Mouse (Mus musculus) heart, adult 8-10 months (tissue): ENCODE measurements around the gene Klre1. TPM values are rescaled to one million over a fixed set of nuclear protein-coding genes. Genes with fewer than 3 reads are reported as not detected.
"Not testable (repeated sequence)": the region's sequence is repeated elsewhere in the genome, so short reads cannot be mapped to it uniquely, and the experiment has no call there.

Experiments
- DNase-seq: peaks from one replicate; pipeline ENCODE4 v3.0.0; 2022; ENCODE audit warnings: low spot score
- total RNA-seq, 4 experiments: library from RNA; stranded (reverse); gene quantifications; 2 replicates each; pipeline ENCODE4 v1.2.4; 2022

The Klre1 gene
- total RNA-seq, 4 experiments from 2014 or later, result not detected

GRCm38 (mm10) chr6:129583014-129583413 is 5.3 kb downstream of the Klre1 start:
- no peak for DNase-seq

DNA sequence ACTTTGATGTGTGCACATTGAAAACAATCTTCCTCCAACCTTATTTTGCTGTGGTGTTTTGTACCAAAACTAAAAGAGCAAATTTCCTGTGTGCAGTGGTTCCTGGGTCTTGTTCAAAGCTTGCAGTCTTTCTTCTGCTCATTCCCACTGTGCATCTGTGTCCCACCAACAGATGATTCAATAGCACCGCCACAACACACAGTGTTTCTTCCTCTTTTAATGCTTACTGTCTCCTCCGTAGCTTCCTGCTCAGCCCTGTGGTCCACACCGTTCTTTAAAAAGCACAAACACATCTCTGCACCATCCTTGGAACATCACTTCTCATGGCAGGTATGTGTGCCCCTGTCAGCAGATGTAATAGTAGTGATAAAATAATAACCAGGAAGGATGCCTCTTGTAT is 13.8 kb downstream of the Klre1 start, which contains the start of gene Klrd1:
Gene Klrd1, plus strand, starts transcription at position 275 of the 400 bp plus-strand sequence.
- DNase-seq, result no peak

GRCm38 (mm10) chr6:129608372-129608771 is 30.7 kb downstream of the Klre1 start:
- no peak for DNase-seq

DNA sequence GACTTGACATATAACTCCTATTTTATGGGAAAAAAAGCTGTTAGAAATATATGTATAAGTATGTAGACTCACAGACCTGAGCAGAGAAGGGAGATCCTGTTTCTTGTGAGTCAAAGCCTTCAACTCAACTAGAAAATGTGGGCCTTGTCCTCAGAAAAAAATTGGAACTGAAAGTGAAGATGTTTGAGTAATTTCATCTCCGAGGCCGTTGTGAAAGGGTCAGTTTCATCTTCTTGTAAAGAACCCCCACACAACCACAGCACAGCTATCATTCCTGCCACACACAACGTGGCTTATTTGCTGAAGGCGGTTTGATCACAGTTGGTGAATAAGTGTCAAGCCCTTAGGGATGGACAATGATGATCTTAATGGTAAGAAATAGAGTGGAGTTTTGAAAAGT is 46.0 kb downstream of the Klre1 start, which contains the start of gene Klrk1:
Gene Klrk1, minus strand, starts transcription at position 130 of the 400 bp plus-strand sequence.
- no peak for DNase-seq

DNA sequence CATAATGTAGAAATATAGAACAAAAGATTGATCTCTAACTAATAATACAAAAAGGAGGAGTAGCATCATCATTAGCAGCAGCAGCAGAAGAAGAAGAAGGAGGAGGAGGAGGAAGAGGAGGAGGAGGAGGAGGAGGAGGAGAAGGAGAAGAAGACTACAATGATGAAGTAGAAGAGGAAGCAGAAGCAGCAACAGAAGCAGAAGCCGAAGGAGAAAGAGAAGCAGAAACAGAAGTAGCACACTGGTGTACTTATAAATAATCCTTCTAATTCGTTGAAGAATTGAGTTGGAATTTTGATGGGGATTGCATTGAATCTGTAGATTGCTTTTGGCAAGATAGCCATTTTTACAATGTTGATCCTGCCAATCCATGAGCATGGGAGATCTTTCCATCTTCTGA is 53.3 kb downstream of the Klre1 start:
- not testable (repeated sequence) for DNase-seq

Other genes starting within 250 kb of the Klre1 start
- gene 4922502D21Rik, start 246.1 kb upstream of the Klre1 start, total RNA-seq, result not detected
- 1 to 10 TPM in 1 of 4 experiments, under 1 TPM in 3; 0.43 to 1.2 (median 0.70) TPM for gene Clec12a, start 235.2 kb upstream of the Klre1 start, total RNA-seq
- under 1 TPM in 1 of 4 experiments, not detected in 3; 0.25 TPM for gene Clec12b, start 192.0 kb upstream of the Klre1 start, total RNA-seq
- gene Clec1b, start 180.6 kb upstream of the Klre1 start, total RNA-seq, result 1 to 10 TPM; 1.3 to 2.3 (median 1.6) TPM
- gene Clec9a, start 169.0 kb upstream of the Klre1 start, total RNA-seq, result under 1 TPM in 2 of 4 experiments, not detected in 2; 0.47 to 0.60 TPM
- gene Clec1a, start 125.9 kb upstream of the Klre1 start, total RNA-seq, result 10 to 100 TPM in 3 of 4 experiments, 1 to 10 TPM in 1; 7.7 to 13.1 (median 11.7) TPM
- under 1 TPM in 2 of 4 experiments, not detected in 2; 0.20 to 0.31 TPM for gene Olr1, start 70.7 kb upstream of the Klre1 start, total RNA-seq
- gene Tmem52b, start 65.3 kb upstream of the Klre1 start, total RNA-seq, result not detected
- 100 to 1,000 TPM; 118 to 204 (median 178) TPM for gene Gabarapl1, start 44.7 kb upstream of the Klre1 start, total RNA-seq
- gene Klrd1, start 13.9 kb downstream of the Klre1 start, total RNA-seq, result under 1 TPM in 1 of 4 experiments, not detected in 3; 0.35 TPM
- under 1 TPM in 2 of 4 experiments, not detected in 2; 0.27 to 0.34 TPM for gene Klrk1, start 46.0 kb downstream of the Klre1 start, total RNA-seq
- not detected for gene Klrc3, start 65.4 kb downstream of the Klre1 start, total RNA-seq
- not detected for gene Klrc2, start 82.8 kb downstream of the Klre1 start, total RNA-seq
- gene Klrc1, start 101.1 kb downstream of the Klre1 start, total RNA-seq, result under 1 TPM in 1 of 4 experiments, not detected in 3; 0.22 TPM
- gene Klri1, start 139.2 kb downstream of the Klre1 start, total RNA-seq, result not detected
- not detected for gene Klri2, start 162.6 kb downstream of the Klre1 start, total RNA-seq
- gene Gm156, start 206.4 kb downstream of the Klre1 start, total RNA-seq, result not detected